ENCODE assay signal across 8 mouse cellular contexts in genomic region chr2:33154751-33155372, GRCm38 (mm10). TPM values are rescaled to one million over a fixed set of nuclear protein-coding genes. Genes with fewer than 3 reads are reported as not detected.
A peak's percentile ranks its signal among the peaks of the same experiment; 100 is the strongest.
DNase-seq lines count a peak whose midpoint lies in the region; ATAC-seq lines count a peak whose summit lies in the region.

No protein-coding gene starts in this region.

- no peak overlapping the region for H3K4me2 ChIP-seq in forebrain, embryonic 14.5 days (ENCODE audit: low read length)

- H3K36me3 ChIP-seq in forebrain, embryonic 14.5 days (ENCODE audit: control insufficient read depth, insufficient read depth, low read length), result peaks cover 41% of the 10 kb centered on the region
- H3K36me3 ChIP-seq in hindbrain, embryonic 10.5 days, result peaks cover 7% of the 10 kb centered on the region; the same call in 1 of the 2 replicates

- no peak overlapping the region for H3K9ac ChIP-seq in forebrain, embryonic 14.5 days (ENCODE audit: low read length)

- H3K4me3 ChIP-seq in forebrain, embryonic 14.5 days (ENCODE audit: low read depth, low read length), result no peak overlapping the region
- H3K4me3 ChIP-seq in hindbrain, embryonic 10.5 days, result no peak overlapping the region

- no peaks in the 10 kb centered on the region for H3K27me3 ChIP-seq in forebrain, embryonic 14.5 days (replicated peaks; ENCODE audit: control insufficient read depth, insufficient read depth, low read length)
- H3K27me3 ChIP-seq in hindbrain, embryonic 10.5 days (ENCODE audit: insufficient read depth, poor library complexity, severe bottlenecking), result no peaks in the 10 kb centered on the region

- H3K4me1 ChIP-seq in forebrain, embryonic 14.5 days (ENCODE audit: control insufficient read depth, insufficient read depth, low read length), result no peaks in the 10 kb centered on the region
- H3K4me1 ChIP-seq in hindbrain, embryonic 10.5 days (replicated peaks), result peaks cover 10% of the 10 kb centered on the region

- H3K9me3 ChIP-seq in forebrain, embryonic 14.5 days (replicated peaks; ENCODE audit: control insufficient read depth, low read length), result no peaks in the 10 kb centered on the region
- no peaks in the 10 kb centered on the region for H3K9me3 ChIP-seq in hindbrain, embryonic 10.5 days

- no peak overlapping the region for H3K27ac ChIP-seq in forebrain, embryonic 14.5 days (ENCODE audit: low read depth, low read length)
- H3K27ac ChIP-seq in hindbrain, embryonic 10.5 days, result peak overlapping the region; percentile 51; the same call in 1 of the 2 replicates

- peak; percentile 74 for ATAC-seq in forebrain, embryonic 14.5 days

- peak; percentile 85 for DNase-seq in MN1 (ENCODE audit: low spot score)
- DNase-seq in cerebellum, adult 11 months, result peak; percentile 75
- DNase-seq in forebrain, embryonic 14.5 days (ENCODE audit: low spot score), result peak; percentile 84
- DNase-seq in hindbrain, embryonic 10.5 days (ENCODE audit: low spot score), result peak; percentile 75
- DNase-seq in layer of hippocampus, adult 8-10 months (ENCODE audit: low spot score in 2 of 2), result peak; percentile 64 to 86
- DNase-seq in lung, postnatal 25 days (ENCODE audit: low spot score), result peak; percentile 74
- peak; percentile 68 for DNase-seq in right cerebral cortex, adult 18-20 months
- DNase-seq in urinary bladder, postnatal 14 days (ENCODE audit: low spot score), result peak; percentile 75

- 29% methylated on average over 5 of the region's 5 CpGs for WGBS in forebrain, embryonic 14.5 days
- WGBS in hindbrain, embryonic 10.5 days, result 29% methylated on average over 5 of the region's 5 CpGs

RNA-seq across cellular contexts. Expression of gene Garnl3, which starts 23.4 kb away (rescaled TPM):
- 21.3 and 33.6 TPM in 2 replicates for polyA plus RNA-seq in forebrain, embryonic 14.5 days (2014; fragmentation: Nextera tagmentation; extraction: Ambion mirVana)
- polyA plus RNA-seq in hindbrain, embryonic 10.5 days (2016; fragmentation: Nextera tagmentation; extraction: Ambion mirVana), result 9.6 and 14.5 TPM in 2 replicates
- total RNA-seq in layer of hippocampus, adult 8-10 months (2022), result 10 to 100 TPM; 36.0 to 49.4 (median 43.5) TPM
